Mouse (Mus musculus): Measurements from ENCODE around the gene Slc5a4b.

DNA sequence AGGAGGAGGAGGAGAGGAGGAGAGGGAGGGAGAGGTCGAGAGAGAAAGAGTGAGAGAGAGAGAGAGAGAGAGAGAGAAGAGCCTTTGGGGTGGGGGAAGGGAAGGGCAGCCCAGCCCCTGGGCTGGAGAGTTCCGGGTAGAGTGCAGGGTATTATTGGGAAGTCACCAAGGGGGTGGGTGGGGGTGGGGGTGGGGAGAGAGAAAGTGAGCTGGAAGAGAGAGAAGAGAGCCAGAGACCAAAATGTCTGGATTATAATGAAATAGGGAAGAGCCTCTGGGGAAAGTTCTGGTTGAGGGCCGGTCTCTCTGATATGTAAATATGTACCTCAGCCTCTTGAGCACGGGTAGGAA, 82.8 kb downstream of the Slc5a4b start:
- TF ChIP-seq GATA1 (IDR thresholded peaks at IDR 0.05; ENCODE audit: borderline replicate concordance, low read length): no peak
- TF ChIP-seq FLI1 (IDR thresholded peaks at IDR 0.05; ENCODE audit: low read length): no peak

Measured in megakaryocyte, embryonic 14.5 days (primary cell).